Mouse (Mus musculus) mouse embryonic stem cell (cell line): ENCODE data around the gene Spp1.
"Not testable (repeated sequence)": the region's sequence is repeated elsewhere in the genome, so short reads cannot be mapped to it uniquely, and the experiment has no call there.

Source experiments
- in situ Hi-C, 2 experiments: fragments of 300-500 bp; cut with MboI; formaldehyde crosslinking; loops; 1 replicate in 1 of 2; 3 replicates in 1 of 2; pipeline ENCODE4 v1.14.3; 2019 to 2020; ENCODE audit warnings: low sequenced_read_pairs in 2 of 2, low pct_unique_long_range_greater_than_20kb in 1 of 2, mixed read lengths in 1 of 2; ENCODE audit not compliant: unreplicated experiment in 1 of 2

The Spp1 gene

GRCm38 (mm10) chr5:104423861-104424260 lies 11.1 kb upstream of the Spp1 start:
- in situ Hi-C loops: no loop called here

GRCm38 (mm10) chr5:104425949-104426348 lies 9.0 kb upstream of the Spp1 start:
- in situ Hi-C loops: no loop called here

DNA sequence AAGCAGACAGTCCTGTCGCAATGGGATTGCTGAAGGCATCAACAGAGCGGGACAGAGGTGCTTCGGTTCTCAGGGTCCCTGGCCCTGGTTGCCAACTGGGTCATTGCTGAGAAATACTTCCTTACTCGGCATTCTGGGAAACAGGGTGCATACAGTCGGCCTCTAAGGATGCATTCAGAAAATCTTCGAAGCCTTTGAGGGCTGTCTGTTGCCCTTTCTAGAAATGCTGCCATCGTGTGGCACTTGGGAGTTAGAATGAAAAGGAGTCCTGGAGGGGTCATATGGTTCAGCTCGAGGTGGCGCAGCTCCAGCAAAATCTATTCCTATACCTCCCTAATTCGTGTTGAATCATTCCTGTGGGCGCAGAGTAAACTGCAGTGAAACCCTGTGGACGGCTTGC lies 2.0 kb upstream of the Spp1 start:
- in situ Hi-C loops: no loop called here

GRCm38 (mm10) chr5:104433968-104434565 lies 851 bp upstream of the Spp1 start:
- in situ Hi-C loops: no loop called here

- in situ Hi-C loops: no loop called here
These were observed 1.6 kb downstream of the Spp1 start for GRCm38 (mm10) chr5:104436406-104437076.

GRCm38 (mm10) chr5:104442396-104442795 lies 7.5 kb downstream of the Spp1 start:
- in situ Hi-C loops: no loop called here

GRCm38 (mm10) chr5:104442850-104443249 lies 7.9 kb downstream of the Spp1 start:
- in situ Hi-C loops: no loop called here

DNA sequence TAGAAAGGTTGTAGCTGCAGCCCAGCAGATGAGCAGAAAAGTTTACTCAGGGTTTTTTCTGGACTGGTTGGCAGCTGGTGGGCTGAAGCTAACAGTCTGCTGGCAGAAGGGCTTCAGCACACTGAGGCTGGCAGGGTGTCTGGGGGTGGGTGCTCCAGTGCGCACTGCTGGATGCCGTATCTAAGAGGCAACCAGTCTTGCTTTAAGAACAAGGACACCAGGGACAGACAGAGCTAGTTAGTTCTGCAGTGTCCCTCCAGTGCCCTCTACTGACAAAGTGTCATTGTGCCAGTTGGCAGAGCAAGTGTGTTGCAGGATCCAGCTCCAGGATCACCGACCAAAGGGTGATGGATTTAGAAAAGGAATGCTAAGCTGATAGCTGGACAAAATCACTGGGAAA lies 11.2 kb downstream of the Spp1 start:
- in situ Hi-C loops: no loop called here

GRCm38 (mm10) chr5:104448346-104448745 lies 13.4 kb downstream of the Spp1 start:
- in situ Hi-C loops: not testable (repeated sequence)

DNA sequence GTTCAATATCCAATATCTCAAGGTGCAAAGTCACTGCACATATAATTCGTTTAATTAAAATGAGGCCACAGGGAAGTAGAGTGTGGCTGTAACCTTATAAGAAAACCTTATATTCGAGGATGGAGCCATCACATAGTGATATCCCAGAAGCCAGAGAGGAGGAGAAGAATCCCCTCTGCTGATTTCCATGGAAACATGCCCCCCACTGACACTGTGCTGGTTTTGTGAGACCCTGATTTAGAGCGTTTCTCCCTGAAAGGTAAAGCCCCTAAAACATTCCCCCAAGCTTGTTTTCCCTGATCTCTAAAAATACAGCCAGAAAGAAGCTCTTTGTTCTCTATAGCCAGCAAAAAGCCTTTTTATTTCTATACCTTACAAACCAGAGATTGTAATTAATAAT lies 14.6 kb downstream of the Spp1 start:
- in situ Hi-C loops: no loop called here

DNA sequence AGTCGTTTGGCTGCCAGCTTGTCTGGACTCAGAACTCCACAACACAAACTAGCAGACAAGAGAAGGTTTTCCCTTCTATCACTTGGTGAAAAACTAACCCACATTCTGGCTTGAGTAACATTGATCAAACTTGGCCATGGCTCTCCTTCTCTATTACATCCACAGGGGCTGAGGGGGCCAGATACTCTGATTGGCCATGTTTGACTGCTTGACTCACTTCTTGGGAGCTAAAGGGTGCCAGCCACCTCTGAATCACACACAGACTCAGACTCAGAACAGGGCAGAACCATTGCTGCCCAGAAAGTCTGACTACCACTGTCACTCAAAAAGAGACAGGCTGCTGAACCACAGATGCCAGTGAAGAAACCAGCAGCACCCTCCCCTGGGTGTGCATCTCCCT lies 18.2 kb downstream of the Spp1 start:
- in situ Hi-C loops: loop anchor here in 1 of 2 experiments (5.0 kb wide), 1 partner anchor 111 kb away; no protein-coding TSS in a partner anchor

- in situ Hi-C loops: loop anchor here in 1 of 2 experiments (5.0 kb wide), 1 partner anchor 112 kb away; no protein-coding TSS in a partner anchor
These were observed 19.6 kb downstream of the Spp1 start for GRCm38 (mm10) chr5:104454564-104454963.

GRCm38 (mm10) chr5:104458832-104459705 lies 24.2 kb downstream of the Spp1 start, which contains the start of gene Pkd2:
Pkd2 (plus strand) TSS chr5:104459450.
- in situ Hi-C loops: no loop called here

GRCm38 (mm10) chr5:104459706-104460455 lies 25.0 kb downstream of the Spp1 start:
- in situ Hi-C loops: no loop called here

DNA sequence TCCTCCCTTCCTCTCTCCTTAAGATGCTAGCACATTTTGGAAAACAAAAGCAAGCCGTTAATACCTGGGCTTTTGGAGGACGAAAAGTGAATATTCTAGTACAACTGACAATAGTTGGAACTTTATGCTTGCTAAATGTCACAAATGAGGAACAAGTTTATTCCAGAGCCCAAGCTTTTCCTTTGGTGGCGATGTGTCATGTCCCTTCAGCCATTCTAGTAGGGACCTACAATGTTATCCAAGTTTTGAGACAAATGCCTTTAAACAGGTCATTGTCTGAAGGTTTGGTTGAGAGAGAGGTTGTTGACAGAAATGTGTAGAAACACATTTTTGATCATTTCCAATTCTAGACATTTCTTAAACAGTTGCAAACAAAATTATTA lies 25.5 kb downstream of the Spp1 start:
- in situ Hi-C loops: no loop called here

DNA sequence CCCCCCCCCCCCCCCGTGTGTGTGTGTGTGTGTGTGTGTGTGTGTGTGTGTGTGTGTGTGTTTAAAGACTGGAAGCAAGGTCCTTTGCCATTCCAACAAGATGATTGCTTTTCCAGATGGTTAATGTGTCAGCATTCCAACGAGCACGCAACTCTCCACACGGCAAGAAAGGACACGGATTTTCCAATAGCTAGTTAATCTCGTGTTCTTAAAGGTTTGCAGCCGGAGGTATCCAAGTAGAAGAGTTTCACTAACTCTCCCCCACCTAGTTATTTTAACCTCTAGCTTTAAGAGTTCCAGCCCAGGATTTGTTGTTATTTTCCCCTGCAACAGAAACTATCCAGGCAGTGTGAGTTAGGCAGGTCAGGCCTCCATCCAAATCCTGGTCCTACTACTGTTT lies 25.9 kb downstream of the Spp1 start:
- in situ Hi-C loops: no loop called here

GRCm38 (mm10) chr5:104465279-104465678 lies 30.4 kb downstream of the Spp1 start:
- in situ Hi-C loops: no loop called here

GRCm38 (mm10) chr5:104465731-104466130 lies 30.8 kb downstream of the Spp1 start:
- in situ Hi-C loops: no loop called here

DNA sequence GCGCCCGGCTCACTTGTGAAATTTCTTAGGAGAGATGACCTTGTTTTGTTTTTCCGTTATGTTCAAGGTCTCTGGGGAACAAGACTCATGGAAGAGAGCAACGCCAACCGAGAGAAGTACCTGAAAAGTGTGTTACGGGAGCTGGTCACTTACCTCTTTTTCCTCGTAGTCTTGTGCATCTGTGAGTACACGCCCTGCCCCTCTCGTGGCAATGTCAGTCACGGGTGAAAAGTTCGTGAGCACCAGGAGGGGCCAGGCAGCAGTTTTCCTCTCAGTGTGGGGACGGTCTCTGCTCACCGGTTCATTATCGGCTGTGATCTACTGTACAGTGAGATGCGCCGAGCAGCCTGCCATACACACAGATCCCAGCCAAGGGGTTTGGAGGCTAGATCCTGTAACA lies 31.9 kb downstream of the Spp1 start:
- in situ Hi-C loops: no loop called here
